In the genomic region with DNA sequence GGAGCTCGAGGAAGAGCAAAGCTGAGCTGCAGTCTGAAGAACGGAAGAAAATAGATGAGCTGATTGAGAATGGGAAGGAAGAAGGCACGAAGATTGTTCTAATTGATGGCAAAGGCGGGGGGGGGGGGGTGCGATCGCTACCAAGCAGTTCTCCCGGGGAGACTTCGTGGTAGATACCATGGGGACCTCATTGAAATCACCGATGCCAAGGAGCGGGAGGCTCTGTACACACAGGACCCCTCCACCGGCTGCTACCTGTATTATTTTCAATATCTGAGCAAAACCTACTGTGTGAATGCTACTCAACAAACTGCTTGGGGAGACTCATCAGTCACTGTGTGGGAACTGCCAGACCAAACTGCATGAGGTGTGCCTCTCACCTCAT, we compare ENCODE assay signal across 8 mouse cellular contexts. TPM values are rescaled to one million over a fixed set of nuclear protein-coding genes. Genes with fewer than 3 reads are reported as not detected.
DNase-seq lines count a peak whose midpoint lies in the region; ATAC-seq and TF ChIP-seq lines count a peak whose summit lies in the region.

No protein-coding gene starts in this region.

- no peak for TF ChIP-seq CTCF in testis, adult 2 months (IDR thresholded peaks at IDR 0.05; ENCODE audit: control insufficient read depth, insufficient read depth, insufficient replicate concordance, low read depth, low read length)

- peak overlapping the region in 1 of 2 experiments; percentile 19; a peak in 1 of 4 replicates for H3K4me3 ChIP-seq in heart, embryonic 14.5 days (ENCODE audit: control insufficient read depth in 1 of 2, insufficient read depth in 1 of 2, low read depth in 1 of 2, low read length in 2 of 2)
- peak overlapping the region; percentile 69 for H3K4me3 ChIP-seq in testis, adult 2 months (ENCODE audit: control insufficient read depth, low read depth, low read length)
- no peak overlapping the region; the same call in 1 of the 2 replicates for H3K4me3 ChIP-seq in midbrain, embryonic 10.5 days

- DNase-seq in heart, postnatal 14 days: no peak
- no peak for DNase-seq in testis, postnatal 14 days (ENCODE audit: low spot score)
- DNase-seq in midbrain, embryonic 10.5 days (ENCODE audit: low spot score): no peak
- no peak for DNase-seq in right cerebral cortex, postnatal 10 days (ENCODE audit: low spot score in 2 of 2)
- DNase-seq in spleen, postnatal 10 days (ENCODE audit: low spot score in 2 of 2): no peak
- DNase-seq in frontal cortex, postnatal 14 days (ENCODE audit: low spot score in 2 of 2): no peak

- no peak for ATAC-seq in heart, embryonic 14.5 days (ENCODE audit: insufficient number of reproducible peaks, insufficient read depth, low FRiP score, low read depth)

- H3K27me3 ChIP-seq in heart, embryonic 14.5 days (ENCODE audit: control insufficient read depth, insufficient read depth, low read length): no peaks in the 10 kb centered on the region
- H3K27me3 ChIP-seq in testis, adult 2 months (ENCODE audit: control insufficient read depth, insufficient read depth, low read length): no peaks in the 10 kb centered on the region
- H3K27me3 ChIP-seq in midbrain, embryonic 10.5 days (ENCODE audit: low read depth, poor library complexity, severe bottlenecking): peaks cover 15% of the 10 kb centered on the region; the same call in 1 of the 2 replicates

- no peaks in the 10 kb centered on the region for H3K9me3 ChIP-seq in heart, embryonic 14.5 days (ENCODE audit: control insufficient read depth, low read length)
- no peaks in the 10 kb centered on the region for H3K9me3 ChIP-seq in midbrain, embryonic 10.5 days (replicated peaks)

- WGBS in heart, embryonic 14.5 days: 71% methylated on average over 8 of the region's 11 CpGs
- 71% methylated on average over 10 of the region's 11 CpGs for WGBS in midbrain, embryonic 10.5 days

- intact Hi-C loops in heart, postnatal 14 days (cut with DNase I): loop anchor here (5.0 kb wide), 1 partner anchor 71 kb away; no protein-coding TSS in a partner anchor

- H3K4me1 ChIP-seq in heart, embryonic 14.5 days (ENCODE audit: control insufficient read depth in 2 of 2, insufficient read depth in 2 of 2, low read length in 2 of 2): peaks cover 8 to 11% of the 10 kb centered on the region in 2 experiments
- peaks cover 10% of the 10 kb centered on the region for H3K4me1 ChIP-seq in testis, adult 2 months (ENCODE audit: control insufficient read depth, insufficient read depth, low read length)
- H3K4me1 ChIP-seq in midbrain, embryonic 10.5 days: peaks cover 15% of the 10 kb centered on the region

- H3K36me3 ChIP-seq in heart, embryonic 14.5 days (ENCODE audit: control insufficient read depth, insufficient read depth, low read length): no peaks in the 10 kb centered on the region
- H3K36me3 ChIP-seq in testis, adult 2 months (ENCODE audit: control insufficient read depth, insufficient read depth, low read length): no peaks in the 10 kb centered on the region
- H3K36me3 ChIP-seq in midbrain, embryonic 10.5 days: no peaks in the 10 kb centered on the region

- no peak for TF ChIP-seq POLR2A in testis, adult 2 months (IDR thresholded peaks at IDR 0.05; ENCODE audit: control insufficient read depth, low read depth, low read length)

- H3K27ac ChIP-seq in heart, embryonic 14.5 days (replicated peaks in 1 of 2; ENCODE audit: control insufficient read depth in 1 of 2, insufficient read depth in 1 of 2, low read depth in 2 of 2, low read length in 2 of 2): no peak overlapping the region
- no peak overlapping the region for H3K27ac ChIP-seq in testis, adult 2 months (ENCODE audit: control insufficient read depth, insufficient read depth, low read depth, low read length)
- H3K27ac ChIP-seq in midbrain, embryonic 10.5 days (replicated peaks): peak overlapping the region; percentile 63; the same call in 1 of the 2 replicates

- H3K4me2 ChIP-seq in heart, embryonic 14.5 days (ENCODE audit: low read length): peak overlapping the region; percentile 60

- H3K9ac ChIP-seq in heart, embryonic 14.5 days (ENCODE audit: low read length): 0 out of 2 replicates have a peak overlapping the region, but pooled peaks have one; percentile 59

RNA-seq across cellular contexts. Expression of a gene that starts 20.0 kb away (rescaled TPM):
- polyA plus RNA-seq in heart, embryonic 14.5 days (2014; fragmentation: Nextera tagmentation; extraction: Ambion mirVana): 12.4 and 13.8 TPM in 2 replicates
- 1 to 10 TPM; 1.2 to 2.3 TPM for total RNA-seq in heart, postnatal 14 days (2021)
- polyA plus RNA-seq in testis, adult 2 months (2012; rRNA removed): 0.07 and 0.11 TPM in 2 replicates
- polyA plus RNA-seq in midbrain, embryonic 10.5 days (2016; fragmentation: Nextera tagmentation; extraction: Ambion mirVana): 7.4 and 9.3 TPM in 2 replicates

RNA-seq across cellular contexts. Expression of a gene that starts 20.4 kb away (rescaled TPM):
- polyA plus RNA-seq in heart, embryonic 14.5 days (2014; fragmentation: Nextera tagmentation; extraction: Ambion mirVana): 6.2 and 6.8 TPM in 2 replicates
- total RNA-seq in heart, postnatal 14 days (2021): 10 to 100 TPM; 78.3 to 87.2 TPM
- 1.7 and 3.5 TPM in 2 replicates for polyA plus RNA-seq in testis, adult 2 months (2012; rRNA removed)
- polyA plus RNA-seq in midbrain, embryonic 10.5 days (2016; fragmentation: Nextera tagmentation; extraction: Ambion mirVana): 0.11 and 0.22 TPM in 2 replicates

RNA-seq across cellular contexts. Expression of a gene that starts 49.0 kb away (rescaled TPM):
- 0.58 TPM in 2 replicates for polyA plus RNA-seq in heart, embryonic 14.5 days (2014; fragmentation: Nextera tagmentation; extraction: Ambion mirVana)
- total RNA-seq in heart, postnatal 14 days (2021): under 1 TPM; 0.22 to 0.46 TPM
- polyA plus RNA-seq in testis, adult 2 months (2012; rRNA removed): 0.19 TPM in 1 of 2 replicates, not detected in the other
- 0.19 and 0.24 TPM in 2 replicates for polyA plus RNA-seq in midbrain, embryonic 10.5 days (2016; fragmentation: Nextera tagmentation; extraction: Ambion mirVana)
